19 mouse cellular contexts compared by ENCODE assay signal in the genomic region with DNA sequence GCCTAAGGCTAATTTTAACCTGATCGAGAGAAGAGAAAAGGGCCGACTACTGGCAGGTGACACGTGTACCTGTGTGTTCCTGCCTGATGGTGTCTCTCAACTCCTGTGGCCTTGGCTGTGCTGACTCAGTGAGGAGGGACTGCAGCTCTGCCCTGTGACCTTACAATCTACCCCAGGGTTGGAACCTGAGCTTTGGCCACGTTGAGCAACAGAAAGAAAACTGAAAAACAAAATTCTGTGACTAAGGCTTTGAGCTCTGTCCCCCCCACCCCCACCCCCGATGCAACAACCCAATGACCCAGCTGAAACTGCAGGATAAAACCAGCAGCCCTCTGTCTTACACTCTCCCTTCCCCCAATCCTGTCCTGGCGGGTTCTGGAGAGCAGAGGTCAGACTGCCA.
DNase-seq lines count a peak whose midpoint lies in the region; ATAC-seq and TF ChIP-seq lines count a peak whose summit lies in the region.
"Had no signal": no experiment of that assay in that cellular context is flagged by ENCODE, and none has a peak within 500 bp of the region (broad histone marks: within the 10 kb centered on the region; RNA-seq: fewer than 3 reads in every experiment).

No protein-coding gene starts in this region.

- no peak overlapping the region for H3K27ac ChIP-seq in kidney, adult 2 months (ENCODE audit: insufficient read depth, low read depth, low read length)
- no peak overlapping the region for H3K27ac ChIP-seq in kidney, embryonic 16.5 days (ENCODE audit: low read length)
- peak overlapping the region; percentile 71 for H3K27ac ChIP-seq in intestine, embryonic 16.5 days (ENCODE audit: low read length)
- H3K27ac ChIP-seq in liver, embryonic 11.5 days (ENCODE audit: low read depth, low read length) = no peak overlapping the region
- H3K27ac ChIP-seq: embryonic facial prominence, embryonic 15.5 days; limb, embryonic 13.5 days; midbrain, embryonic 15.5 days; neural tube, embryonic 12.5 days had no signal

- peak; percentile 57 for TF ChIP-seq CTCF in kidney, adult 2 months (conservative IDR thresholded peaks at IDR 0.05; ENCODE audit: insufficient read depth, insufficient read length, low read depth, low read length)

- 28% methylated on average over 6 of the region's 6 CpGs for WGBS in kidney, adult 2 months
- WGBS in kidney, embryonic 16.5 days = 45% methylated on average over 6 of the region's 6 CpGs
- 40% methylated on average over 6 of the region's 6 CpGs for WGBS in intestine, embryonic 16.5 days
- WGBS in liver, embryonic 11.5 days = 43% methylated on average over 6 of the region's 6 CpGs

- H3K9me3 ChIP-seq in kidney, embryonic 16.5 days (ENCODE audit: low read length) = no peaks in the 10 kb centered on the region
- H3K9me3 ChIP-seq in intestine, embryonic 16.5 days (ENCODE audit: control insufficient read depth, low read length) = no peaks in the 10 kb centered on the region
- H3K9me3 ChIP-seq in liver, embryonic 11.5 days (ENCODE audit: control insufficient read depth, low read length) = no peaks in the 10 kb centered on the region
- H3K9me3 ChIP-seq: embryonic facial prominence, embryonic 15.5 days; limb, embryonic 13.5 days; midbrain, embryonic 15.5 days; neural tube, embryonic 12.5 days had no signal

- no peaks in the 10 kb centered on the region for H3K36me3 ChIP-seq in kidney, adult 2 months (ENCODE audit: control insufficient read depth, insufficient read depth, low read length)
- H3K36me3 ChIP-seq in kidney, embryonic 16.5 days (ENCODE audit: insufficient read depth, low read length) = no peaks in the 10 kb centered on the region
- H3K36me3 ChIP-seq in intestine, embryonic 16.5 days (ENCODE audit: control insufficient read depth, insufficient read depth, low read length) = no peaks in the 10 kb centered on the region
- H3K36me3 ChIP-seq in liver, embryonic 11.5 days (ENCODE audit: control insufficient read depth, insufficient read depth, low read length) = no peaks in the 10 kb centered on the region
- H3K36me3 ChIP-seq: embryonic facial prominence, embryonic 15.5 days; limb, embryonic 13.5 days; midbrain, embryonic 15.5 days; neural tube, embryonic 12.5 days had no signal

- no peak overlapping the region for H3K4me3 ChIP-seq in kidney, adult 2 months (ENCODE audit: insufficient read depth, low read depth, low read length)
- H3K4me3 ChIP-seq in kidney, embryonic 16.5 days (ENCODE audit: low read length) = no peak overlapping the region
- no peak overlapping the region for H3K4me3 ChIP-seq in intestine, embryonic 16.5 days (ENCODE audit: low read length)
- H3K4me3 ChIP-seq in liver, embryonic 11.5 days (ENCODE audit: low read depth, low read length) = no peak overlapping the region
- H3K4me3 ChIP-seq: embryonic facial prominence, embryonic 15.5 days; limb, embryonic 13.5 days; midbrain, embryonic 15.5 days; neural tube, embryonic 12.5 days had no signal

- peak; percentile 72 for DNase-seq in kidney, adult 2 months
- DNase-seq in liver, embryonic 11.5 days (ENCODE audit: low spot score) = no peak
- peak; percentile 91 for DNase-seq in yolk sac, embryonic 10.5 days (ENCODE audit: low spot score)
- DNase-seq in heart, adult 8-10 months (ENCODE audit: low spot score) = no peak
- DNase-seq: cerebellum, adult 11-12 months; forebrain, postnatal 0 days; gastrocnemius, postnatal 36 days; heart, postnatal 10 days; layer of hippocampus, postnatal 36 days; lung, postnatal 36 days; retina, postnatal 1 day had no signal

- 0 out of 2 replicates have a peak, but pooled peaks cover 9% of the 10 kb centered on the region for H3K4me1 ChIP-seq in kidney, adult 2 months (ENCODE audit: control insufficient read depth, insufficient read depth, low read length)
- no peaks in the 10 kb centered on the region for H3K4me1 ChIP-seq in kidney, embryonic 16.5 days (ENCODE audit: insufficient read depth, low read length)
- H3K4me1 ChIP-seq in intestine, embryonic 16.5 days (ENCODE audit: control insufficient read depth, insufficient read depth, low read length) = peaks cover 21% of the 10 kb centered on the region
- 0 out of 2 replicates have a peak, but pooled peaks cover 3% of the 10 kb centered on the region for H3K4me1 ChIP-seq in liver, embryonic 11.5 days (replicated peaks; ENCODE audit: control insufficient read depth, insufficient read depth, low read length)
- H3K4me1 ChIP-seq: embryonic facial prominence, embryonic 15.5 days; midbrain, embryonic 15.5 days had no signal

- no peaks in the 10 kb centered on the region for H3K27me3 ChIP-seq in kidney, adult 2 months (replicated peaks; ENCODE audit: control insufficient read depth, insufficient read depth, low read length)
- no peaks in the 10 kb centered on the region for H3K27me3 ChIP-seq in kidney, embryonic 16.5 days (ENCODE audit: insufficient read depth, low read length)
- no peaks in the 10 kb centered on the region for H3K27me3 ChIP-seq in intestine, embryonic 16.5 days (replicated peaks; ENCODE audit: control insufficient read depth, insufficient read depth, low read length)
- no peaks in the 10 kb centered on the region for H3K27me3 ChIP-seq in liver, embryonic 11.5 days (replicated peaks; ENCODE audit: control insufficient read depth, insufficient read depth, low read length)
- H3K27me3 ChIP-seq: embryonic facial prominence, embryonic 15.5 days; limb, embryonic 13.5 days; midbrain, embryonic 15.5 days; neural tube, embryonic 12.5 days; Patski had no signal

- H3K4me2 ChIP-seq in kidney, embryonic 16.5 days (replicated peaks; ENCODE audit: low read depth, low read length) = no peak overlapping the region
- no peak overlapping the region for H3K4me2 ChIP-seq in intestine, embryonic 16.5 days (ENCODE audit: low read depth, low read length)
- H3K4me2 ChIP-seq in liver, embryonic 11.5 days = no peak overlapping the region
- H3K4me2 ChIP-seq: embryonic facial prominence, embryonic 15.5 days; limb, embryonic 13.5 days; midbrain, embryonic 15.5 days; neural tube, embryonic 12.5 days had no signal

- no peak overlapping the region for H3K9ac ChIP-seq in kidney, embryonic 16.5 days (replicated peaks; ENCODE audit: low read length)
- H3K9ac ChIP-seq in intestine, embryonic 16.5 days (ENCODE audit: low read depth, low read length) = 0 out of 2 replicates have a peak overlapping the region, but pooled peaks have one; percentile 4
- H3K9ac ChIP-seq in liver, embryonic 11.5 days (ENCODE audit: low read depth, low read length) = no peak overlapping the region
- H3K9ac ChIP-seq: embryonic facial prominence, embryonic 15.5 days; forebrain, postnatal 0 days; limb, embryonic 13.5 days; midbrain, embryonic 15.5 days; neural tube, embryonic 12.5 days had no signal

- ATAC-seq in kidney, embryonic 16.5 days (ENCODE audit: low FRiP score, low TSS enrichment) = no peak
- peak; percentile 77 for ATAC-seq in intestine, embryonic 16.5 days
- ATAC-seq in liver, embryonic 11.5 days (replicated peaks; ENCODE audit: low FRiP score) = peak; percentile 65
- no peak for ATAC-seq in erythroid progenitor cell, adult 5-6 weeks (replicated peaks; ENCODE audit: low FRiP score, poor library complexity, severe bottlenecking)
- ATAC-seq: forebrain, postnatal 0 days; midbrain, embryonic 15.5 days; Patski had no signal

- TF ChIP-seq POLR2A in kidney, adult 2 months (IDR thresholded peaks at IDR 0.05; ENCODE audit: low read depth, low read length) = no peak

Comparison
In these comparisons a context has a peak if more than half of its experiments do, and no peak if none do; other contexts are left out.
1. DNase-seq: peak in kidney, adult 2 months (single experiment) and yolk sac, embryonic 10.5 days (single experiment); none in liver, embryonic 11.5 days (single experiment) and heart, adult 8-10 months (single experiment).
2. ATAC-seq: peak in intestine, embryonic 16.5 days (single experiment) and liver, embryonic 11.5 days (single experiment); none in kidney, embryonic 16.5 days (single experiment) and erythroid progenitor cell, adult 5-6 weeks (single experiment).